Mouse (Mus musculus) urinary bladder, postnatal 10 days (tissue): ENCODE data around the gene Bri3bp.
A peak's percentile ranks its signal among the peaks of the same experiment; 100 is the strongest.

Experiments used
- DNase-seq: peaks from one replicate; pipeline ENCODE4 v3.0.0; 2022; ENCODE audit warnings: low spot score

Gene Bri3bp

DNA sequence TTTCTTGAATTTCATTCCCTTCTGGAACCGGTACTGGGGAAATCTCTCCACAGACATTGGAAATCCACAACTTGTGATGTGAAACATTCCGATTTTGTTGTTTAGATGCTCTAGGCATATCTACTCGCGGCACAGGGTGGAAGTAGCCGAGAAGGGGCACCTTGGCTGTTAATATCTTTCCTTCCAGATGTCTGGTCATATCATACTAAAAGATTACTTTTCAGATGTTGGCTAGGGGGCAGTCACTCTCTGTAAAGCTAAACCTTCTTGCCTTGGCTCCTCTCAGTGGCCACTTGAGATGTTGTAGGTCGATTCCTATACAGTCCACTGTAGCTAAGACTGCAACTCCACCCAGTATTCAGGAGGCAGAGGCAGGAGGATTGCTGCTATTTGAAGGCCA lies 14.7 kb downstream of the Bri3bp start:
- no peak for DNase-seq

DNA sequence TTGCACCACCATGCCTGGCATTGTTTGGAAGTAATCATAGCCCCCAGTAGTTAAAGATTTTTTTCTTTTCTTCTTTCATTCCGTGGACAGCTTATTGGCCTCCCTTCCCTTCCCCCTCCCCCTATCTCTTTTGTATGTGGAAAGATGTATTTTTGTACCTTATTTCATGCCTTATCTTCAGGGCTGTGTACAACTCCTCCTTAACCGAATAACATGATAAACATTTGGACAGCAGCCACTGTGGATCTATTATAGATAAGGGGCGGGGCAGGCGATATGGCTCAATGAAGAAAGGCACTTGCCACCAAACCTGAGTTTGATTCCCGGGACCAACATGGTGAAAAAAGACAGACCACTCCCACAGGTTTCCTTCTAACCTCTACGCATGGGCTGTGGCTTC lies 16.2 kb downstream of the Bri3bp start:
- DNase-seq: no peak

DNA sequence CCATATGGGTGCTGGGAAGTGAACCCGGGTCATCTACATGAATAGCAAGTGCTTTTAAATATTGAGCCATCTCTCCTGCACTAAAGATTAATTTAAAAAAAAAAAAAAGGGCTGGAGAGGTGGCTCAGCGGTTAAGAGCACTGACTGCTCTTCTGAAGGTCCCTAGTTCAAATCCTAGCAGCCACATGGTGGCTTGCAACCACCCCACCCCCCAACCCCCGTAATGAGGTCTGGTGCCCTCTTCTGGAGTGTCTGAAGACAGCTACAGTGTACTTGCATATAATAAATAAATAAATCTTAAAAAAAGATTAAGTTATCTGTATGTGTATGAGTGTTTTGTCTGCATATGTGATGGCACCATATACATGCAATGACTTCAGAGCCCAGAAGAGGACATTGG lies 19.2 kb downstream of the Bri3bp start:
- no peak for DNase-seq

DNA sequence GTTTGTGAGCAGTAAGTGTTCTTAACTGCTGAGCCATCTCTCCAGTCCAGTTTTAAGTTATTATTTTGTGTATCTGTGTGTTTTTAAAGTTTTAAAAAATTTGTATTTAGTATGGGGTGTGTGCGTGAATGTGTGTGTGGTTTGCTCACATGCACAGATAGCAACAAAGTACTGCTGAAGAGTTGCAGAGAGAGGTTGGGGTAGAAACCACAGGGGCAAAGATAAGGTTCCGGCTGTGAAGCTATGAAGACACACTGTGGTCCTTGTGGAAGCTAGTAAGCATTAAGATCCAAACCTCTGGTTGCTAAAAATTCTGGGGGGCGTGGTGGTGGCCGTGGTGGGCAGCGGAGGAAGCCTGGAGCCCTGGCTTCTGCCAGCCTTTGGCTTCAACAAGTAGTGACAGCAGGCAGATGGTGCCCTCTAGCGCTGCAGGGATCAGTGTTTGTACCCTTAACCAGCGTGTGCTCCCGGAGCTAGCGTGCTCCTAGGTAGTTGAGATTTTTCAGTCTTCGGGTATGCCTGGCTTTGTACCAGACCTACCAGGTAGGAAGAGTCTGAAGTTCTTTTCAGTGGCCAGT lies 20.6 kb downstream of the Bri3bp start:
- no peak for DNase-seq

DNA sequence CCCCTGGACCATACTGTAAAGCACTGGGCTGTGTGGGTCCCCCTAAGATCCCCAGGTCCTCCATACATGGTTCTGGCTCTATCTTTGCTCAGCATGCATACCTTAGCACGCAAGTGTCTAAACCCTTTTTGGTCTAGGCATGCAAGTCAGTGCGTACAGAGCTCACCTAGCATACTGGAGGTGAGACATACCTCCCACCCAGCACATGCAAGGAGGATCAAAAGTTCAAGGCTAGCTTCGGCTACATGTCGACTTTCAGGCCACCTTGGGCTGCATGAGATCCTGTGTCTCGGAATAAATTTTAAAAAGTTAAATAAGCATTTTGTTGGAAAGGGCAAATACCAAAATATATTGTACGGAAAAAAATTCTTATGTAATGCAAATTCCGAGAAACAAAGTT lies 23.8 kb downstream of the Bri3bp start:
- DNase-seq: no peak

DNA sequence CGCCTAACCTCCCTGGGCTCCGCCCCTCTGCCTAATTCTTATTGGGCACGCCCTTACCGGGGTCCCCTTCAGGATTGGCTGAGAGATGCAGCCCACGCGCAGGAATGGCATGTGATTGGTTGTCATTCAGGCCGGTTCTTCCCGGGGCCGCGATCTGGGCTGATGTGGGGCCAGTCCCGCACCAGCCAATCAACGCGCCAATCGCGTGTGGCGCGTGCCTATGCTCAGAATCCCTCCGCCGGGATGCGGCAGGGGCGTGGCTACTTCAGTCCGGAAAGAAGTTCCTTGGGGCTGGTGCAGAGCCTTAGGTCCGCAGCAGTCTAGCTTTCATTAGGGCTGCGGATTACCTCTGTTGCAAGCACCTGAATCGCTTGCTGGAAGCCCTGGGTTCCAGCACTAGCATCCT lies 24.3 kb downstream of the Bri3bp start:
- peak; percentile 85 for DNase-seq

DNA sequence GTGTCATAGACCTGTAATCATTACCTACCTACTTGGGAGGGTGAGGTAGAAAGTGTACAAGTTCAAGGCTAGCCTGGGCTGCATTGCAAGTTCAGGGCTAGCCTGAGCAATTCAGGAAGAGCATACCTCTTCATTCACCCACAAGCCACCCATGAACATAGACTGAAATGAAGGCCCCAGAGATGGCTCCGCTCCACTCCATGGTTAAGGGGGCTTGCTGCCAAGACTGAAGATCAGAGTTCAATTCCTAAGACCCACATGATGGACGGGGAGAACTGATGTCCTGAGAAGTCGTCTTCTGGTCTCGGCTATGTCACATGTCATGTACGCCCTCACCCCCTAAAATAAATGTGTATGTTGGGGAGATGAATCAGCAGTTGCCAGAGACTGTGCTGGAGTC lies 25.1 kb downstream of the Bri3bp start:
- DNase-seq: no peak

DNA sequence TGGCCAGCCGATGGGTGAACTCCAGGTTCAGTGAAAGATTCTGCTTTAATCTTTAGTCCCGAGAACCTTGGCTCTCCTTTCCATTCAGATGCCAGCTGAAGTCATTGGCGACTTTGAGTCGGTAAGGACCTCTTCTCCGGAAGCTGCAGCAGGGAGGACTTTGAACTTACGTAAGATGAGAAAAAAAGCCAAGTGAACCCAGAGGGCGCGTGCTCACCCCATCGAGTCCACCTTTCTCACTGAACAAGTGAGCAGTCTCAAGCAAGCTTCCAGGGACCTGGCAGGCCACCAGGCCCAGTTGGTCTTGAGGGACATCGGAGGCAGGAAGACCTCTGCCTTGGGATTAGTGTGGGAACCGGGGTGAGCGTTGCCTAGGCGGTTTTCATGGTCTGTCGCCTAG lies 25.9 kb downstream of the Bri3bp start:
- no peak for DNase-seq

DNA sequence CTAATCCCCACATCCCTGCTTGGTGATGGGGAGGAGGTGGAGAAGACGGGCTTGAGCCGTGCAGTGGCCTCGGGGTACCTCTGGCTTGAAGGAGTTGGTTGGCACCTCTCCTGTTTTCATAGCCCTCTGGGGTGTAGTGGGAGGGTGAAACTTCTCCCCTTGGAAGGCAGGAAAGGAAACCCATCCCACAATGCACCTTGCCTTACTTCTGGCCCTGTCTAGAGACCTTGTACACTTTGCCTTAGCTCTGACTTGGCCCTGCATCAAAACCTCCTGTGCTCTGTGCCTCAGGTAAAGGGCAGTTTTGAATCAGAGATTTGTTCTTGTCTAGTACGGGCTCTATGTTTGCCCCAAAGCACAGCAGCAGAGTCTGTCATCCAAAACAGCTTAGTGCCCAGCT lies 29.3 kb downstream of the Bri3bp start:
- DNase-seq: no peak

DNA sequence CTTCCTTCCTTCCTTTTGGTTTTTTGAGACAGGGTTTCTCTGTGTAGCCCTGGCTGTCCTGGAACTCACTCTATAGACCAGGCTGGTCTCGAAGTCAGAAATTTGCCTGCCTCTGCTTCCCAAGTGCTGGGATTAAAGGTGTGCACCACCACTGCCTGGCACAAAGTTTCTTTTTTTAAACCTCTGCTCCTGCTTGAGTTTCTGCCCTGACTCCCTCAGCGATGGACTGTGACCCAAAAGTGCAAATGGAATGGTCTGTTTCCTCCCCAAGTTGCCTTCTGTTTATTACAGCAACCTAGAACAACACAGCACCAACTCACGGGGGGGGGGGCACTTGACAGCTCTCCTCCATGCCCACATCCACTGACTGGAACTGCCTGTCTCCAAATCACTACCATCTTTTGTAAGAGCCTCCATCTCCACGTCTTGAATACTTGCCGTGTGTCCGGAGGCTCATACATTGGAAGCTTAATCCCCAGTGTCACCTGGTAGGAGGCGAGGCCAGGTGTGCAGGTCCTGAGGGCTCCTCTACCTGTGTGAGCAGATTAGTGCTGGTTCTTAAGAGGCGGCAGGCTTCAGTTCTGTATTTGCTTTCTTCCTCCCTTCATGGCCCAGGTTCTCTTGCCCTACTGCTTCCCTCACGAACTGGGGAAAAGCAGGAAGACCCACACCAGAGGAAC lies 31.6 kb downstream of the Bri3bp start:
- DNase-seq: no peak

DNA sequence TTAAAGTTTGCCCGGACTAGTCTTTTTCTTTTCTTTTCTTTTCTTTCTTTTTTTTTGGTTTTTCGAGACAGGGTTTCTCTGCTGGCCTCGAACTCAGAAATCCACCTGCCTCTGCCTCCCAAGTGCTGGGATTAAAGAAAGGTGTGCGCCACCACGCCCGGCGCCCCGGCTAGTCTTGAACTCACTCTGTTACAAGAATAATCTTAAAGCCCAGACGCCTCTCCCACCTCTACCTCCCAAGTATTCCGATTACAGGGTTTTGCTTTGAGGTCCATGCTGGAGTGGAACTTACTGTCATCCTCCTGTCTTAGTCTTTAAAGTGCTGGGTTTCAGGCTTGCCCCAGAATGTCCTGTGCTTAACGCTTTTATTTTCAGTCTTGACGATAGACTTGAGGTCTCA lies 33.7 kb downstream of the Bri3bp start:
- DNase-seq: no peak

DNA sequence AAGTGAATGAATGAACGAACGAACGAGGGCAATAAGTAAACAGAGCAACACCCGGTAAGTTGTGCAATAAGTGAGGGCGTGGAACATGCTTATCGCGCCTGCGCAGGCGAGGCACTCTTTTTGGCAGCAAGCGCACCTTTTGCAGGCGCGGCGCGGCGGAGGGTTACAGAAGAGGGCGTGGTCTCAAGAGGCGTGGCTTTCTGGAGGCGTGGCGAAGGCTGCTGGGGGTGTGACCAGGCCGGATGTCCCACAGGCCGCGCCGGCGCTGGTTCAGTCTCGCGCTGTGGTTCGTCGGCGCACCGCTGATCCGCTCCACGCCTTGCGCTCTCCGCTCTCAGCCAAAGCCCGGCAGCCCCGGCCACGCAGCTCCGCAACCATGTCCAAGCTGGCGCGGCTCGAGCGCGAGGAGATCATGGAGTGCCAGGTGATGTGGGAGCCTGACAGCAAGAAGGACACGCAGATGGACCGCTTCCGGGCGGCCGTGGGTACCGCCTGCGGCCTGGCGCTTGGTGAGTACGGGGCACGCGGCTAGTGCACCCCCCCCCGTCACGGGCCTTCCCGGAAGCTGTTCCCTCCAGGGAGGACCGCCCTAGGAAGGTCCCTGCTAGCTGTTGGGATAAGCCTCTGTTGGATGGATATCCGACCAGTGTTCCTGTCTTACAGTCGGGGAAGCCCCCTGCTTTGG lies 34.4 kb downstream of the Bri3bp start, which contains the start of gene Aacs:
TSS of gene Aacs (plus strand) at position 214 of the 685 bp plus-strand sequence.
- DNase-seq: peak; percentile 96

DNA sequence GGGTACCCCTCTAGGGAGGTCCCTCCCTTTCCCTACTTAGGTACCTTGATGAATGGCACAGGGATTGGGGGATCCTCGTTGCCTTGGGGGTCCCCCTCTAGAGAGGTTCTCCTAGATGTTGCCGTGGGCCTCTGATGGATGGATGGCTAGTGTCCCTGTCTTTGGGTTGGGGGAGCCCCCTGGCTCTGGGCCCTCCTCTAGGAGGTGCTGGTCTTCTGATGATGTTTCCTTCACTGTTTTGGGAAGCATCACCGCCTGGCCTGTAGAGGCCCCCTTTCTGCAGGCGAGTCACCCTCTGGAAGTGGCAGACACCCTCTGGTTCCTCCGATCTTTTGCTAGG lies 34.9 kb downstream of the Bri3bp start:
- no peak for DNase-seq

DNA sequence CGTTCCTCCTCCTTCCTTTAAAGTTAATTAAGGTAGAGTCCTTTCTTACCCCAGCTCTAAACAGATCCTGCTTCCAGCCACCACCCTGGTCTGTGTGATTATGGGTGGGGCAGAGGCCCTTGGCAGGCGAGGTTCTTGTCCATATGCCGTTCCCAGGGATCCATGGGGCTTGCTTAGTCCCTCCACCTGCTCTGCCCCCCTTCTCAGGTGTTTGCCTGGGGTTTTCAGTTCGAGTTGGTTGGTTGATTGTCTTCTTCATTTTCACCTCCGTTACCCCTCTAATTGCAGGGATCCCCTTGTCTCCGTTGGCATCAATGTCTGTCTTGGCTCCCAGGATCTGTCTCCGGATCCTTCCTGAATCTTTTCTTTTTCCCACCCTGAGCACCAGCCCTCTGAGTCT lies 35.4 kb downstream of the Bri3bp start:
- no peak for DNase-seq

DNA sequence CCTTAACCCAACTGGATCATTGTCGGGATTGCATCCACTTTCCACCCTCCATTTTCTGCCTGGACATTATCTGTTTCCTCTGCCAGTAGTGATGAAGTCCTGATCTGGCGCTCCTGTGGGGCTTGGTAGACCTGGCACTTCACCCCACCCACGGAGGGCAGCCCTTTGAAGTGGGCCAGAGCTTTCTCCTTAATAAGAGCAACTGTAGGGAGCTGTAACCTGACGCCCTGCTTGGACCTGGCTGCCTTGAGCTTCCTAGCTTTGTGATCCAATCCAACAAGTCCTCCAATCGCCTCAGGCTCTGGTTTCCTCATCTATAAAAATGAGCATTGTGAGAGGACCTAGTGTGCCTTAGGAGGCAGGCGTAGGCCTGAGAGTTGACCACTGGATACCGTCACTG lies 36.2 kb downstream of the Bri3bp start:
- DNase-seq: no peak

DNA sequence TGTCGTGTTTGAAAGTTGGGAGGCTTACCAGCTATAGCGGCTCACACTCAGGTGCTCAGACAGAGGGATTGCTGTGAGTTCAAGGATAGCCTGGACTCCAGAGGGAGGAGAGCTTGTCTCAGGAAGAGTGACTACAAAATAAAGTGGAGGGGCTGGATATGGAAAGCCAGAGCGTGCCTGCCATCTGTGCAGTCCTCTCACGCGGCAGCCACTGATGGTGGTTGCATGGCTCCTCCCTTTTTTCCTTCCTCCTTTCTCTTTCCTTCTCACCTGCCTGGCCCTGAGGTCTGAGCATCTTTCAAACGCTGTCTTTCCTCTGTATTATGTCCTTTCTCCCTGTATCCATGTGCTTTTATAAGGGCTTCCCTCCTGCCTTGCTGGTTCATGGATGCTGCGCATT lies 36.7 kb downstream of the Bri3bp start:
- DNase-seq: no peak

DNA sequence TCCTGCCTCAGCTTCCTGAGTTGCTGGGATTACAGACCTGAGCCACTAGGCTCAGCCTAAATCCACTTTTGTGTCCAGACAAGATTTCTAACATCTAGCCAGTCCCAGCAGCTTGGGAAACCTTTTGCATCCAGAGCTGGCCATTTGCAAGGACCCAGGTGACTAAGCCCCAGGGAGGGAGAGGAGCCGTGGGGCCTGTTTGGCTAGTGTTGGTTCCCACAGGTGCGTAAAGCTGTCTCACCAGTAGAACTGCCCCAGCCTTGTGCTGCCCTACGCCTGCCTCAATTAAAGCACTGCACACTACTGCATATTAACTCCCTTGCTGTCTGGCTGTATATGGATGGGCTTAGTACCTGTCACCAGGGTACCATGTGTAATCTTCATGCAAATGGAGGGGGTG lies 38.0 kb downstream of the Bri3bp start:
- DNase-seq: no peak

DNA sequence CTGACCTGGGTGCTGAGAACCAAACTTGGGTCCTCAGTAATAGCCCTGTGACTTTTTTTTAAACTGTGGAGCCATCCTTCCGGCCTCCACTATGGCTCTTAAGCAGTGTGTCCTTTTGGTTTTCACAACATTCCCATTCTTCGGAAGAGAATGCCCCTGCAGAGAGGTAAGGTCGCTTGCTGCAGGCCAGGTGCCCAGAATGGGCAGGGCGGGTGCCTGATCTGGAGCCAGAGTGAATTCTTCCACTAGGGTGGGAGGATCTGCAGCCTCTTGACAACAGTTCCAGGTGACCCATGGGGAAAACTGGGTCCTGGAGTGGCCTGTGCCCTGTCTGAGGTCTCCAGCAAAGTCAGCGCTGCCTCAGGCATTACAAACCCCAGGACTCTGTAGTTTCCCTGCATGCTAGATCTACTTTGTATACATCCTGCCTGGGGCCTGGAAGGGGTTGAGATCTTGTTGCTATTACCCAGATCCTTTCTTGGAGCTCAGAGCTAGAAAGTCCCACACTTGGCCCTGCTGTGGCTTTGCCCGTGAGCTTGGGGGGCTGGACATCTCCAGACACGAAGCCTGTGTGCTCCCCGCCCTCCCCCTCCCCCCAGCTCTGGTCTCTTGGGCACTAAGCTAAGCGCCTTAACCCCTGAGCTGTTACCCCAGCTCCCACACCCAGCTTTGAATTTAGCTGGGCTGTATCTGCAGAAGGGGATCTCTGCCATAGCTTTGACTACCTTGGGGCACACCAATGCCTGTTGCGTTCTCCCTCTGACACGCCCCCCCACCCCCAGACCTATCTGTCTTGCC lies 39.3 kb downstream of the Bri3bp start:
- DNase-seq: no peak

DNA sequence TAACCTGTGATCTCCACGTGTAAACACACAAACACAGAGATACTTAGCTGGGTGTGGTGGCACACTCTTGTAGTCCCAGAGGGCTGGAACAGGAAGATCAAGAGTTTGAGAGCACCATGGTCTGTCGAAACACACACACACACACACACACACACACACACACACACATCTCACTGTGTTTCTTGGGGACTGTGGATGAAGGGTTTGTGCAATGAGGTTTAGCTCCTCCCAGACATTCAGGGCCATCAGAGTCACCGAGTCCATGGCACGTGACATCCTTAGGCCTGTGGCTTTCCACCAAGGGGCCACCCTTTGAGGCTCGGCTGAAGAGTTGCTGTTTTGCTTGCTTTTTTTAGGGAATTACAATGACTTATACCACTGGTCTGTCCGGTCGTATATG lies 41.1 kb downstream of the Bri3bp start:
- no peak for DNase-seq

DNA sequence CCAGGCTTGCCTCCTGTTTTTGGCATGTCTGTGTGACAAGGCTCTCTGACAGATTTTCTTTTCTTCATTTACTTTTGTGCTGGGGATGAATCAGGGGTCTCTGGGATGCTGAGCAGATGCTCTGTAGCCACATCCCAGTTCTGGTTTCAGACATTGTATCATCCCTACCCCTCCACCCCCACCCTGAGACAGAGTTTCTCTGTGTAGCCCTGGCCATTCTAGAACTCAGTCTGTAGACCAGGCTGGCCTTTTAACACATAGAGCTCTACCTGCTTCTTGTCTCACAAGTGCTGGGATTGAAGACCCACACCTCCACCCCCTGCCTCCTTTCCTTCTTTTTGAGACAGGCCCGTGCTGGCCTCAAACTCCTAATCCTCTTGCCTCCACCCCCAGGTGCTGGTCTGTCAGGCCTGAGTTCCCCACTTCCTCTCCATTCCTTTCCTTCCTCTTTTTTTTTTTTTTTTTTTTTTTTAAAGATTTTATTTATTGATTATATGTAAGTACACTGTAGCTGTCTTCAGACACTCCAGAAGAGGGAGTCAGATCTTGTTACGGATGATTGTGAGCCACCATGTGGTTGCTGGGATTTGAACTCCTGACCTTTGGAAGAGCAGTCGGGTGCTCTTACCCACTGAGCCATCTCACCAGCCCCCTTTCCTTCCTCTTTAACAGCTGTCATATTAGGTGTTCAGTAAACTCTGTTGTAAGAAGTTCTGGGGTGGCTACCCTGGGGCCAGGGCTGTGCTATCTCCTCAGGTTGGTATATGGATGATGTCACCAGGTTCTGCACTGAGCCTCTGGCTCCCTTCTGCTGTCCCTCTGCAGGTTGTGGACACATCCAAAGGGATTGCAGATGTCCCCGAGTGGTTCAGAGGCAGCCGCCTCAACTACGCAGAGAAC lies 42.6 kb downstream of the Bri3bp start:
- DNase-seq: no peak

DNA sequence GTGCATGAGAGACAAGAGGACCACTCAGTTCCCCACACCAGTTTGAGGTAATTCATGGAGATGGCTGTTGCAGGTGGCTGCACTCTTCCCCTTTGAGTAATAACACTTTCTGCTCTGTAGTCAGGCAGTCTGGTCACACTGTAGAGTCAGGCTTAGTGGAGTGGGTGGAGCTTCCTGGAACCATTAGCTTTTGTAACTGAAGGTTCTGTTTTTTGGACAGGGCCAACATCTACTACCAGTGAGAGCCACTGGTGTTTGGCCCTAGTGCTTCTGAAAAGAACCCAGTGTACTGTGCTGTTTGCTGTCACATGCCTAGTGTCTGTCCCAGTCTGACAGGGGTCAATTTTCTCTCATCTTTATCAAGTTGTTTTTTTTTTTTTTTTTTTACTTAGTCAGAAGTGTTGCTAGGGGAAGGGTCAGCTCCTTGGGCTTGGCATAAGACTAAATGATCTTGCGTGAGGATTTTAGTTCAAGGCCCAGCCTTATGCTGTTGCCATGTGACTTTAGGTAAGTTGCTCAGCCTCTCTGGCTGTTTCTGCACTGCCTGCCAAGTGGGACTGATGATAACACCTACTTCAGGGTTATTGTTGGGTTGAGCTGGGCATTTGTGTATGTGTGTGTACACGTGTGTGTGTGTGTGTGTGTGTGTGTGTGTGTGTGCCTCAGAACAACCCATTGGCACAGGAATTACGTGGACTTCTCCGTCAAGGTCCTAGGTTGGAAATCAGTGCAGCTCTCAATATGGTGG lies 43.8 kb downstream of the Bri3bp start:
- no peak for DNase-seq
